Mouse (Mus musculus) heart, embryonic 16.5 days (tissue): ENCODE measurements around the gene Grm3. TPM values are rescaled to one million over a fixed set of nuclear protein-coding genes. Genes with fewer than 3 reads are reported as not detected.

Experiments
- ATAC-seq: fragments of 200-750 bp; cut with Nextera tagmentation; replicated peaks from 2 replicates; pipeline ENCODE4 v1.8.0; 2017; ENCODE audit warnings: moderate number of reproducible peaks; ENCODE audit not compliant: insufficient read depth, low FRiP score; ENCODE audit errors: extremely low read depth
- H3K27ac ChIP-seq: fragments of 300-500 bp; sonication (generic); 2 replicates; pipeline ENCODE4 v1.5.1; 2014; ENCODE audit warnings: mild to moderate bottlenecking, low read length, control low read depth, moderate library complexity
- H3K27me3 ChIP-seq: fragments of 300-500 bp; sonication (generic); 2 replicates; pipeline ENCODE4 v1.6.1; 2014; ENCODE audit warnings: low read length, mixed read lengths; ENCODE audit not compliant: control insufficient read depth, insufficient read depth
- H3K36me3 ChIP-seq: fragments of 300-500 bp; sonication (generic); 2 replicates; pipeline ENCODE4 v1.6.1; 2014; ENCODE audit not compliant: control insufficient read depth, insufficient read depth
- H3K4me1 ChIP-seq: fragments of 300-500 bp; sonication (generic); 2 replicates; pipeline ENCODE4 v1.6.1; 2014; ENCODE audit warnings: low read length, mixed read lengths; ENCODE audit not compliant: control insufficient read depth, insufficient read depth
- H3K4me2 ChIP-seq: fragments of 300-500 bp; sonication (generic); 2 replicates; pipeline ENCODE4 v1.6.1; 2014; ENCODE audit warnings: low read depth, mild to moderate bottlenecking, control low read depth, low read length
- H3K4me3 ChIP-seq: fragments of 300-500 bp; sonication (generic); 2 replicates; pipeline ENCODE4 v1.5.1; 2014; ENCODE audit warnings: mild to moderate bottlenecking, control low read depth, low read length
- H3K9ac ChIP-seq: fragments of 300-500 bp; sonication (generic); 2 replicates; pipeline ENCODE4 v1.6.1; 2014; ENCODE audit warnings: low read length, control low read depth
- H3K9me3 ChIP-seq: fragments of 300-500 bp; sonication (generic); replicated peaks from 2 replicates; pipeline ENCODE4 v1.6.1; 2016; ENCODE audit warnings: low read length; ENCODE audit not compliant: control insufficient read depth
- WGBS: fragments of 180-500 bp; shearing (Covaris S2); extraction: QIAGEN DNeasy Blood & Tissue Kit; methylation state at CpG from one replicate; pipeline ENCODE4 v1.1.7; 2014; 5-methylcytosine and 5-hydroxymethylcytosine counted together
- polyA plus RNA-seq: library from polyadenylated mRNA; unstranded; fragments of >200 nt; fragmentation: Nextera tagmentation; extraction: Ambion mirVana; gene quantifications from 2 replicates; pipeline ENCODE4 v1.2.1, GENCODE M21; 2015

Grm3 gene
- polyA plus RNA-seq, 1 experiment from 2014 or later, result 0.17 TPM

DNA sequence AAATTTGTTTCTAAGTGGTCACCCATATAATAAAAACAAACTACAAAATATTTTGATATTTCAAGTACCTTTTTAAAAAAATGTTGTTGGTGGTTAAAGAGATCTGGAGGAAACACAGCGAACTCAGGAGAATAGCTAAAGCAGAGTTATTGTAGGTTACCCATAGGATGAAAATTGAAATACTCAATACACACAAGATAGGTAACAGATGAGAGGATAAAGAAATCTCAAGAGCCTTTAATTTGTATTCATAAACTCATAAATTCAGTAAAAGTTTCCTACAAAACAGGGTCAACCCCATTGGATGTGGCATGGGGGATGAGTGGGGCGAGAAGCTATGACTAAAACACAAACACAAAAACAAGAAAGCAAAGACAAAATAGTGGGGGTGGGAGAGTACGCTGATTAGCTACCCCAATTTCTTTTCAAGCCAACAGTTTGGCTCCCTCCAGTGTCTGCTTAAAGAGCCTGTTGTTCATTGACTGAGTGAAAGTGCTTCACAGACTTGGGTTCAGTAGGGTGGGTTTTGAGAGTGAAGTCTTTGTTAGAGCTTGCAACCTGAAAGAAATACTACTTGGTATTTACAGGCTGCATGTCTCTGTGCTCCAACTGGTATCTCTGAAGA, 21.5 kb downstream of the Grm3 start:
- no peak overlapping the region for H3K27ac ChIP-seq
- no peak overlapping the region for H3K4me3 ChIP-seq
- no peak overlapping the region for H3K9ac ChIP-seq
- no peak overlapping the region for H3K4me2 ChIP-seq
- H3K9me3 ChIP-seq, result no peaks in the 10 kb centered on the region
- ATAC-seq, result no peak
- WGBS, result 40% methylated on average over 3 of the region's 3 CpGs
- H3K27me3 ChIP-seq, result no peaks in the 10 kb centered on the region
- H3K36me3 ChIP-seq, result no peaks in the 10 kb centered on the region
- no peaks in the 10 kb centered on the region for H3K4me1 ChIP-seq

DNA sequence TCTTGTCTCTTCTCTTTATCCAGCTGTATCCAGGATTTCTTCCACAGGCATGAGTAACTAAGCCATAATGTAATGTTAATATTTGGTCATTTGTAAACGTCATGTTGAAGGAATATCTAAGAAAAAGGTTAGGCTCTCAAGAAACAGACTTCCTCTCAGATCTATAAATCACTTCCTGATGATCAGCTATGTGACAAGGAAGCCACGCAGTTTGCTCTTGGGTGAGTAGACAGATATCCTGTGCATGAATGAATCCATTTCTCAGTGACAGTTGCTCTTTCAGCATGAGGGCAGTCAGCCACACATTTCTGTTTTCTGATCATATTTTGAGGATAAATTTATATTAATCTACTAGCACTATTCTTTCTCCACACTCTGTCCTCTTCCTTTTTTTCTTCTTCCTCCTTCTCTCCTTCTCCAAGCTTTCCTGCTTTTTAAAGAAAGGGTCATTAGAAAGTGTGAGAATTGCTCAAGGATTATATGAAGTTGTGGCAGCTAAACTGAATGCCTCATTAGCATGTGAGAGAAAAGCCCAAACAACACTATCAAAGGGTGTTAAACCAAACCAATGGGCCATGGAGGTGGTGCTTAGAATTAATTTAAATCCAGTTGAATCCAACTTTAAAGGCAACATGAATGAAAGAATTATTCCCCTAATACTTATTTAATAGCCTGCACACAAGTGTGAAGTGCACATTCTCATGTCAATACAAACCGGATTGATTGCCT, 22.1 kb downstream of the Grm3 start:
- Histone ChIP-seq H3K4me1 (no peaks in the 10 kb centered on the region), H3K4me3 (no peak overlapping the region), H3K9me3 (no peaks in the 10 kb centered on the region), H3K36me3 (no peaks in the 10 kb centered on the region), H3K27ac (no peak overlapping the region), H3K4me2 (no peak overlapping the region), H3K27me3 (no peaks in the 10 kb centered on the region), H3K9ac (no peak overlapping the region)
- ATAC-seq, result no peak
- 24% methylated on average over 3 of the region's 3 CpGs for WGBS

GRCm38 (mm10) chr5:9692333-9692732, 32.6 kb downstream of the Grm3 start:
- no peaks in the 10 kb centered on the region for H3K9me3 ChIP-seq
- 76% methylated on average over 1 of the region's 1 CpGs for WGBS
- ATAC-seq, result no peak
- H3K36me3 ChIP-seq, result no peaks in the 10 kb centered on the region
- H3K4me1 ChIP-seq, result no peaks in the 10 kb centered on the region
- no peaks in the 10 kb centered on the region for H3K27me3 ChIP-seq
- no peak overlapping the region for H3K9ac ChIP-seq
- H3K4me2 ChIP-seq, result no peak overlapping the region
- no peak overlapping the region for H3K4me3 ChIP-seq
- H3K27ac ChIP-seq, result no peak overlapping the region

DNA sequence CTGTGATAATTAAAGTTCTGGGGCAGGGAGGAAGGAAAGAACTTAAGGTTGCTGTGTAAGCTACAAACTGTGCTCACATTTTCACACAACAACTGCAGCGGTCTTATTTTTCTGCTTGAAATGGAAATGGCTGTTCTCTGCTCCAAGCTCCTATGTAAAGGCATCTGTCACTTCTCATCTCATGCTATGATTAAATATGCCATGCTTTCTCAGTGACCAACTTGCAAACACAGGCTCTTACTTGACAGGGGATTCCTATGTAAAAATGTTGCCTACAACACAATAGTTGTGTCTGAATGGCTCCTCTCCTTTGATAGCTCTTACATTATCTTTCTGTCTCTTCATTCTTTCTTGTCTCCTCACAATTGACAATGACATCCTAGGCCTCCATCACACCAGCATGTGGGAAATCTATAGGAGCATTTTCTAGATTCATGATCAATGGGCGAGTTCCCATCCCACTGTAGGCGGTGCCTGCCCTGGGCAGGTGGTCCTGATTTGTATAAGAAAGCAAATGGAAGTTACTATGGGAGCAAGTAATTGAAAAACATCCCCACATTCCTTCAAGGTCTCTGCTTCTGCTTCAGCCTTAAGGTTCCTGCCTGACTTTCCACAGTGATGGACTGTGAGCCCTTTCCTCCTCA, 34.2 kb downstream of the Grm3 start:
- H3K4me2 ChIP-seq, result no peak overlapping the region
- no peaks in the 10 kb centered on the region for H3K9me3 ChIP-seq
- no peak overlapping the region for H3K4me3 ChIP-seq
- H3K9ac ChIP-seq, result no peak overlapping the region
- no peak for ATAC-seq
- H3K4me1 ChIP-seq, result no peaks in the 10 kb centered on the region
- H3K27ac ChIP-seq, result no peak overlapping the region
- no peaks in the 10 kb centered on the region for H3K36me3 ChIP-seq
- no peaks in the 10 kb centered on the region for H3K27me3 ChIP-seq
- 48% methylated on average over 3 of the region's 3 CpGs for WGBS

GRCm38 (mm10) chr5:9690192-9690591, 34.8 kb downstream of the Grm3 start:
- ATAC-seq, result no peak
- WGBS, result 23% methylated on average over 1 of the region's 1 CpGs
- no peaks in the 10 kb centered on the region for H3K4me1 ChIP-seq
- no peak overlapping the region for H3K9ac ChIP-seq
- no peak overlapping the region for H3K4me2 ChIP-seq
- H3K9me3 ChIP-seq, result no peaks in the 10 kb centered on the region
- no peak overlapping the region for H3K27ac ChIP-seq
- H3K36me3 ChIP-seq, result no peaks in the 10 kb centered on the region
- H3K27me3 ChIP-seq, result no peaks in the 10 kb centered on the region
- no peak overlapping the region for H3K4me3 ChIP-seq

- H3K9me3 ChIP-seq, result no peaks in the 10 kb centered on the region
- no peaks in the 10 kb centered on the region for H3K4me1 ChIP-seq
- no peak overlapping the region for H3K4me3 ChIP-seq
- no peak overlapping the region for H3K4me2 ChIP-seq
- ATAC-seq, result no peak
- WGBS, result 50% methylated on average over 2 of the region's 2 CpGs
- H3K9ac ChIP-seq, result no peak overlapping the region
- H3K36me3 ChIP-seq, result no peaks in the 10 kb centered on the region
- no peaks in the 10 kb centered on the region for H3K27me3 ChIP-seq
- no peak overlapping the region for H3K27ac ChIP-seq
Measured at GRCm38 (mm10) chr5:9683204-9683603, 41.8 kb downstream of the Grm3 start.

- H3K9ac ChIP-seq, result no peak overlapping the region
- H3K36me3 ChIP-seq, result no peaks in the 10 kb centered on the region
- H3K9me3 ChIP-seq, result no peaks in the 10 kb centered on the region
- 74% methylated on average over 1 of the region's 1 CpGs for WGBS
- H3K4me1 ChIP-seq, result no peaks in the 10 kb centered on the region
- ATAC-seq, result no peak
- no peak overlapping the region for H3K4me3 ChIP-seq
- no peak overlapping the region for H3K27ac ChIP-seq
- no peaks in the 10 kb centered on the region for H3K27me3 ChIP-seq
- H3K4me2 ChIP-seq, result no peak overlapping the region
Measured at GRCm38 (mm10) chr5:9669002-9669401, 56.0 kb downstream of the Grm3 start.

DNA sequence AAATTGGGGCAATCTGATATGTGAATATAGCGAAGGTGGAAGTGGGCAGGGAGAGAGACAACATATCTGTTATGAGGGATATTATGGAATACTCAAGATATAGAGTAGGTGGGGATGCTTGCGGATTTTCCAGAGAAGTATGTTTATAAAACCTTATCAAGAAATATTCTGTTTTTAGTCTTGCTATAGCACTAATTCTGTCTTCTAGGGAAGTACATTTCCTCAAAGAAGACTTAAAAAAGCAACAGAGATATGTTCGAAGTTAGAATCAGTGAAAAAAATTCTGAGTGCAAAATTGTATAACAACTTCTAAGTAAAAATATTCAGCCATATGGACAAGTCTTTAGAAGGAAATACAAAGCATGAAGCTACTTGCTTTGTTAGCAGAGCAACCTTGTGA, 61.6 kb downstream of the Grm3 start:
- Histone ChIP-seq H3K9me3 (no peaks in the 10 kb centered on the region), H3K9ac (no peak overlapping the region), H3K36me3 (no peaks in the 10 kb centered on the region), H3K4me2 (no peak overlapping the region), H3K4me3 (no peak overlapping the region), H3K4me1 (no peaks in the 10 kb centered on the region), H3K27me3 (no peaks in the 10 kb centered on the region), H3K27ac (no peak overlapping the region)
- WGBS, result 66% methylated on average over 3 of the region's 3 CpGs
- ATAC-seq, result no peak

DNA sequence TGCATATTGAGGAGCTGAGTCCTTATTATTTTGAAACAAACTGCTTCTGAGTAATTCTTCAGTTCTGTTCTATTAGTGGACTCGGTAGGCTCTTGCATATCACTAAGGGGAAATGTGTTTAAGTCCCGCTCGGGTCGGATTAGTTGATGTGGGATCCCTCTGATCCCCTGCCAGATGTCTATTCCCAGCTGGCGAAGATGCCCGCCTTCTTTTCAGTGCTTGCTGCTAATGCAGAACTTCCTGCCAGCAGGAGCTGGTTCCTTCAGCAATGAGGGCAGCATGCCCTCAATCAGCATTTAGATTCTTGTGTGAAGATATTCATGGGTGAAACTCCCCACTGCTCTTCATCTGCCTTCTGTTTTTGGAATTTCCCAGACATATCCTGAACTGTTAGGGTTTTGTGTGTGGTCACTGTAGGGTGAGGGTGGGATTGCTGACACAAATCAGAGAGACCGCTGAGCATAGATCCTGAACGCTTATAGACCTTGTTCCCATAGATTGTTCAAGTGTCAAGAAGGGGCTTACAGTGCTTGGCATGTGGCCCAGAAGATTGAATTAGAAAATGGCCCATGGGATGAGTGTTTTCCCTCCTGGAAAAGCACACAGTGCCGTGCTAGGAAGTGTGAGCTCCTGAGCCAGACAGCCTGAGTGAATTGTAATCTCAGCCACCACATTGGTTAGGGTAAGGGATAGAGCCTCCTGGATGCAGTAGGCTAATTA, 62.9 kb downstream of the Grm3 start:
- no peak overlapping the region for H3K27ac ChIP-seq
- no peak overlapping the region for H3K9ac ChIP-seq
- H3K27me3 ChIP-seq, result no peaks in the 10 kb centered on the region
- H3K36me3 ChIP-seq, result no peaks in the 10 kb centered on the region
- H3K9me3 ChIP-seq, result no peaks in the 10 kb centered on the region
- H3K4me1 ChIP-seq, result no peaks in the 10 kb centered on the region
- 40% methylated on average over 9 of the region's 9 CpGs for WGBS
- no peak overlapping the region for H3K4me2 ChIP-seq
- no peak for ATAC-seq
- H3K4me3 ChIP-seq, result no peak overlapping the region
